Comparison of ENCODE assay signal across 11 mouse cellular contexts in the genomic region with DNA sequence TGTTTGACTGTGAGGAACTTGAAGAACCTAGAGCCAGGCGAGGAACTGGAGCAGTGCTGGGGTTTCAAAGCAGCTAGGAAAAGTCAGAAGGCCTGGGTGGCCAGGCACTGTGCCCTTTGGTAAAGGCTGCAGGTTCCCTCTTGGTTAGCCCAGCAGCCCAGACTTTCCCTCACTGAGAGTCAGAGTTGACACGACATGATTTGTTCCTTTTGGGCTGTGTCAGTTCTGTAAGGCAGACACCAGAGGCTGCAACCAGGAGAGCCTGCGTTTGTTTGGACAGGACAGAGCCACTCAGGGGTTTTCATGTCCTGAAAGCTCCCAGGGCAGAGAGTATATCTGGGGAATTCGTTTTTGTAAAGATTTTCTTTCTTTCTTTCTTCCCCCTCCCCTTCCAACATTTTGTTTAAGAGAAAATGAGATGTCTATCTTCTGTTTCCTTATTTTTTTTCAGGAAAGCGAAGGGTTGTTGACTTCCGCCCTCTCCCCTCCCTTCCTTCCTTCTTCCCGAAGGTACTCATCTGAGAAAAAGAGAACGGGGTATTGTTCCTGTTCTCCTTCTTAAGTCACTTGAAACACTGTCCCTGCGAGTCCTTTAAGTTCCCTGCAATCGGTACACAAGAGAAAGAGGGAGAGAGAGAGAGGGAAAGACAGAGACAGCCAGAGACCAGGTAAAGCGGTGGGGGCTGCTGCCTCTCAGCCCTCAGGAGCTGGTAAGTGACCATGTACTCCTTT. TPM values are rescaled to one million over a fixed set of nuclear protein-coding genes. Genes with fewer than 3 reads are reported as not detected.
DNase-seq lines count a peak whose midpoint lies in the region; ATAC-seq and TF ChIP-seq lines count a peak whose summit lies in the region.
"Had no signal": no experiment of that assay in that cellular context is flagged by ENCODE, and none has a peak within 500 bp of the region (broad histone marks: within the 10 kb centered on the region; RNA-seq: fewer than 3 reads in every experiment).

A gene (plus strand): TSS at position 669 of the 732 bp plus-strand sequence.

- peak within 1 kb of the TSS; percentile 37 for H3K9ac ChIP-seq in liver, adult 2 months (ENCODE audit: low read depth, low read length)
- no peak within 1 kb of the TSS for H3K9ac ChIP-seq in hindbrain, embryonic 12.5 days
- H3K9ac ChIP-seq in lung, postnatal 0 days (replicated peaks; ENCODE audit: low read depth): peak within 1 kb of the TSS; percentile 26; the same call in 1 of the 2 replicates

- 46% methylated on average over 11 of the region's 11 CpGs for WGBS in liver, adult 2 months
- WGBS in hindbrain, embryonic 12.5 days: 60% methylated on average over 11 of the region's 11 CpGs
- WGBS in lung, postnatal 0 days: 20% methylated on average over 11 of the region's 11 CpGs

- TF ChIP-seq POLR2A in liver, adult 2 months (IDR thresholded peaks at IDR 0.05; ENCODE audit: extremely low read depth, insufficient read depth, low read length): no peak

- H3K27ac ChIP-seq in liver, adult 2 months (replicated peaks; ENCODE audit: insufficient read depth, low read depth, low read length): peak within 1 kb of the TSS; percentile 75
- 0 out of 2 replicates have a peak within 1 kb of the TSS, but pooled peaks have one; percentile 12 for H3K27ac ChIP-seq in hindbrain, embryonic 12.5 days
- H3K27ac ChIP-seq in lung, postnatal 0 days (ENCODE audit: low read length): peak within 1 kb of the TSS; percentile 62

- H3K4me3 ChIP-seq in liver, adult 2 months (ENCODE audit: insufficient read depth, low read depth, low read length): peak within 1 kb of the TSS; percentile 51
- no peak within 1 kb of the TSS for H3K4me3 ChIP-seq in hindbrain, embryonic 12.5 days
- H3K4me3 ChIP-seq in lung, postnatal 0 days (ENCODE audit: low read depth, low read length): peak within 1 kb of the TSS; percentile 28; the same call in 1 of the 2 replicates

- TF ChIP-seq EP300 in lung, postnatal 0 days (IDR thresholded peaks at IDR 0.05): no peak

- ATAC-seq in hindbrain, embryonic 12.5 days (ENCODE audit: low FRiP score): no peak
- peak; percentile 57 for ATAC-seq in lung, postnatal 0 days
- ATAC-seq: Patski had no signal

- H3K4me1 ChIP-seq in liver, adult 2 months (ENCODE audit: control insufficient read depth, insufficient read depth, low read length): no peaks in the 10 kb centered on the region; the same call in 1 of the 2 replicates
- no peaks in the 10 kb centered on the region; the same call in 1 of the 2 replicates for H3K4me1 ChIP-seq in hindbrain, embryonic 12.5 days
- H3K4me1 ChIP-seq in lung, postnatal 0 days (ENCODE audit: insufficient read depth, low read depth, low read length): peaks cover 7% of the 10 kb centered on the region; the same call in 1 of the 2 replicates

- TF ChIP-seq CTCF in liver, adult 2 months (IDR thresholded peaks at IDR 0.05; ENCODE audit: low read depth, low read length): no peak
- peak; percentile 17; the same call in 1 of the 2 replicates for TF ChIP-seq CTCF in lung, postnatal 0 days (IDR thresholded peaks at IDR 0.05)

- no peaks in the 10 kb centered on the region for H3K79me2 ChIP-seq in liver, adult 2 months (ENCODE audit: control insufficient read depth, insufficient read depth, low read length)

- H3K4me2 ChIP-seq in hindbrain, embryonic 12.5 days (replicated peaks): no peak within 1 kb of the TSS
- peak within 1 kb of the TSS; percentile 51 for H3K4me2 ChIP-seq in lung, postnatal 0 days (replicated peaks; ENCODE audit: low read depth, low read length)

- peak; percentile 19 for DNase-seq in embryo, embryonic 11 days
- no peak for DNase-seq in embryo, embryonic 10.5 days (ENCODE audit: low spot score)
- peak; percentile 18 for DNase-seq in liver, adult 2 months (ENCODE audit: extremely low read depth, low read depth, low spot score)
- no peak for DNase-seq in liver
- DNase-seq in lung, postnatal 0 days (ENCODE audit: low spot score): no peak
- no peak for DNase-seq in c-Kit-positive CD71-positive TER-119-positive erythroid progenitor cells, embryonic 14.5 days (ENCODE audit: low spot score)
- DNase-seq in right cerebral cortex, postnatal 4 days: no peak
- DNase-seq: gastrocnemius, postnatal 25 days; layer of hippocampus, postnatal 36 days had no signal

- H3K36me3 ChIP-seq in liver, adult 2 months (ENCODE audit: control insufficient read depth, insufficient read depth, low read length): no peaks in the 10 kb centered on the region
- H3K36me3 ChIP-seq in hindbrain, embryonic 12.5 days: no peaks in the 10 kb centered on the region
- H3K36me3 ChIP-seq in lung, postnatal 0 days (ENCODE audit: insufficient read depth, low read length): no peaks in the 10 kb centered on the region

- no peaks in the 10 kb centered on the region for H3K27me3 ChIP-seq in liver, adult 2 months (ENCODE audit: control insufficient read depth, insufficient read depth, low read length)
- H3K27me3 ChIP-seq in hindbrain, embryonic 12.5 days: no peaks in the 10 kb centered on the region
- H3K27me3 ChIP-seq in lung, postnatal 0 days (replicated peaks; ENCODE audit: insufficient read depth, low read length): no peaks in the 10 kb centered on the region
- H3K27me3 ChIP-seq: Patski had no signal

- no peaks in the 10 kb centered on the region for H3K9me3 ChIP-seq in hindbrain, embryonic 12.5 days (replicated peaks)
- no peaks in the 10 kb centered on the region for H3K9me3 ChIP-seq in lung, postnatal 0 days (ENCODE audit: low read length)

RNA-seq across cellular contexts. Expression of the gene that starts here (rescaled TPM):
- 0.74 and 1.1 TPM in 2 replicates for total RNA-seq in liver, adult 2 months (2014; rRNA removed)
- polyA plus RNA-seq in liver, adult 2 months (2012; rRNA removed): 0.47 and 0.56 TPM in 2 replicates
- polyA plus RNA-seq in hindbrain, embryonic 12.5 days (2016; fragmentation: Nextera tagmentation; extraction: Ambion mirVana): 0.37 and 0.63 TPM in 2 replicates
- 1.6 and 2.0 TPM in 2 replicates for polyA plus RNA-seq in lung, postnatal 0 days (2015; fragmentation: Nextera tagmentation; extraction: Ambion mirVana)

Comparison
In these comparisons a context has a peak if more than half of its experiments do, and no peak if none do; other contexts are left out.
1. DNase-seq: peak in embryo, embryonic 11 days (single experiment) and liver, adult 2 months (single experiment); none in embryo, embryonic 10.5 days (single experiment), liver (single experiment), lung, postnatal 0 days (single experiment), c-Kit-positive CD71-positive TER-119-positive erythroid progenitor cells, embryonic 14.5 days (single experiment) and right cerebral cortex, postnatal 4 days (single experiment).
2. H3K27ac ChIP-seq: peak in every context shown above with its lines; median percentile 75 in liver, adult 2 months; 62 in lung, postnatal 0 days; 12 in hindbrain, embryonic 12.5 days.